Mouse (Mus musculus): ENCODE measurements around the gene Pgd. TPM values are rescaled to one million over a fixed set of nuclear protein-coding genes. Genes with fewer than 3 reads are reported as not detected.
A peak's percentile ranks its signal among the peaks of the same experiment; 100 is the strongest.
"Not testable (repeated sequence)": the region's sequence is repeated elsewhere in the genome, so short reads cannot be mapped to it uniquely, and the experiment has no call there.

Gene Pgd
- polyA plus RNA-seq, 1 experiment, result 98.7 TPM

GRCm38 (mm10) chr4:149103875-149104561 is 62.6 kb downstream of the Pgd start, which contains the start of gene Dffa:
TSS of gene Dffa (plus strand) at chr4:149104146.
- TF ChIP-seq POLR2A (IDR thresholded peaks at IDR 0.05; ENCODE audit: control insufficient read depth, extremely low read depth, insufficient read depth, low read length, poor library complexity), result no peak
- peak; percentile 95 for DNase-seq
- H3K27me3 ChIP-seq (ENCODE audit: control insufficient read depth, insufficient read depth, low read length), result no peaks in the 10 kb centered on the region

GRCm38 (mm10) chr4:149101456-149101855 is 65.1 kb downstream of the Pgd start:
- Histone ChIP-seq H3K4me3 (ENCODE audit: control insufficient read depth, insufficient read depth, low read length) (no peak overlapping the region), H3K36me3 (ENCODE audit: control insufficient read depth, insufficient read depth, low read length) (no peaks in the 10 kb centered on the region), H3K4me1 (replicated peaks; ENCODE audit: control insufficient read depth, insufficient read depth, low read length) (peaks cover 17% of the 10 kb centered on the region), H3K27ac (ENCODE audit: control insufficient read depth, insufficient read depth, low read length) (no peak overlapping the region), H3K27me3 (ENCODE audit: control insufficient read depth, insufficient read depth, low read length) (no peaks in the 10 kb centered on the region)
- TF ChIP-seq POLR2A (IDR thresholded peaks at IDR 0.05; ENCODE audit: control insufficient read depth, extremely low read depth, insufficient read depth, low read length, poor library complexity), result no peak
- no peak for DNase-seq
- WGBS, result 92% methylated on average over 3 of the region's 3 CpGs

More at GRCm38 (mm10) chr4:149103875-149104561, 62.6 kb downstream of the Pgd start, which contains the start of gene Dffa:
- WGBS, result under 1% methylated on average over 35 of the region's 35 CpGs
- Histone ChIP-seq H3K4me3 (ENCODE audit: control insufficient read depth, insufficient read depth, low read length) (peak within 1 kb of the TSS; percentile 71), H3K36me3 (ENCODE audit: control insufficient read depth, insufficient read depth, low read length) (no peaks in the 10 kb centered on the region), H3K4me1 (replicated peaks; ENCODE audit: control insufficient read depth, insufficient read depth, low read length) (peaks cover 7% of the 10 kb centered on the region), H3K27ac (ENCODE audit: control insufficient read depth, insufficient read depth, low read length) (no peak within 1 kb of the TSS)

GRCm38 (mm10) chr4:149100449-149100848 is 66.1 kb downstream of the Pgd start:
- H3K27ac ChIP-seq (ENCODE audit: control insufficient read depth, insufficient read depth, low read length); H3K36me3 ChIP-seq (ENCODE audit: control insufficient read depth, insufficient read depth, low read length); H3K27me3 ChIP-seq (ENCODE audit: control insufficient read depth, insufficient read depth, low read length); DNase-seq; H3K4me3 ChIP-seq (ENCODE audit: control insufficient read depth, insufficient read depth, low read length): not testable (repeated sequence)
- peaks cover 17% of the 10 kb centered on the region for H3K4me1 ChIP-seq (replicated peaks; ENCODE audit: control insufficient read depth, insufficient read depth, low read length)
- WGBS, result 89% methylated on average over 12 of the region's 12 CpGs

Other genes starting within 250 kb of the Pgd start
- 40.4 and 45.0 TPM in 2 replicates for gene Pex14, start 66.9 kb downstream of the Pgd start, polyA plus RNA-seq (2012; rRNA removed)
- 40.2 and 40.3 TPM in 2 replicates for gene Dffa, start 62.6 kb downstream of the Pgd start, polyA plus RNA-seq (2012; rRNA removed)
- gene Cort, start 40.0 kb downstream of the Pgd start, polyA plus RNA-seq (2012; rRNA removed), result 0.22 and 0.67 TPM in 2 replicates
- 14.0 and 17.6 TPM in 2 replicates for gene Cenps, start 29.1 kb downstream of the Pgd start, polyA plus RNA-seq (2012; rRNA removed)
- 21.5 and 23.9 TPM in 2 replicates for gene Kif1b, start 140.9 kb upstream of the Pgd start, polyA plus RNA-seq (2012; rRNA removed)

All from thymus, adult 2 months (tissue).